Mouse (Mus musculus): ENCODE results near the gene Mmp15. TPM values are rescaled to one million over a fixed set of nuclear protein-coding genes. Genes with fewer than 3 reads are reported as not detected.

The Mmp15 gene
- polyA plus RNA-seq (2014; fragmentation: Nextera tagmentation; extraction: Ambion mirVana), result 10.3 and 12.5 TPM in 2 replicates

DNA sequence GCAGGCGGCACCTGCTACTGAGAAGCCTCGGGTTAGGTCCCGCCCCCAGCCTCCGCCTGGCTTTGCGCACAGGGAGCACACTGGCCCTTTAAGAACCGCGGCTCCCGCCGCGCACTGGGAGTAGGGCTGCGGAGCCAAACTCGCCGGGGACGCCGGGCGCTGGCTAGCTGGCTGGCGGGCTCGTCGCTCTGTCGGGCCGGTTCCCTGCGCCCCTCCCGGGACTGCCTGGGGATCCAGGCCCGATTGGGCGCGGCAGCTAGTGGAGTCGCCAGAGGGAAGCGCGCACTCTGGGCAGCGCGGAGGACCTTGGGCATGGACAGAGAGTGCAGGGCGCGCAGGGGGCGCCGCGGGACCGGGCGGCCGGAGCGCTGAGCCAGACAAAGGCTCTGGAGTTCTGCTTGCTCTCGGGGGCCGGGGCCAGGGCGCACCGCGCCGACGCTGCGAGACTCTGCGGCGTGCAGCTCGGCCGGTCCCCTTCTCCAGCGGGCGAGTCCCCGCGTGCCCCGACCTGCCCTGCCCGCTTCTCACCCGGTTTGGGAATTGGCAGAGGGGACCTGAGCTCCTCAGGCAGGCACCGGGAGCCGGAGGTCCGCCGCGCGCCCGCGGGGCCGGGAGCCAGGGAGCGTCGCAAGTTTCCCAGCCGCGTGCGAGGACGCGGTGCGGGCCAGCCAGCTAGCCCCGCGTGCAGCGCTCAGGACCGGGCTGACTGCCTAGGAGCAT lies at the start of gene Mmp15:
Gene Mmp15, plus strand, starts transcription at position 118 of the 720 bp plus-strand sequence.
- Histone ChIP-seq H3K9me3 (replicated peaks; ENCODE audit: control insufficient read depth, low read length) (no peaks in the 10 kb centered on the region), H3K27me3 (replicated peaks; ENCODE audit: control insufficient read depth, insufficient read depth, low read length) (no peaks in the 10 kb centered on the region), H3K4me2 (ENCODE audit: low read length) (peak within 1 kb of the TSS; percentile 93), H3K9ac (ENCODE audit: low read length) (peak within 1 kb of the TSS; percentile 89), H3K4me1 (ENCODE audit: control insufficient read depth, insufficient read depth, low read length) (peaks cover 26% of the 10 kb centered on the region), H3K27ac (ENCODE audit: low read depth, low read length) (peak within 1 kb of the TSS; percentile 84), H3K36me3 (ENCODE audit: control insufficient read depth, insufficient read depth, low read length) (no peaks in the 10 kb centered on the region), H3K4me3 (ENCODE audit: low read depth, low read length) (peak within 1 kb of the TSS; percentile 84)
- peak; percentile 73 for ATAC-seq
- DNase-seq (ENCODE audit: low spot score), result peak; percentile 84
- under 1% methylated on average over 61 of the region's 80 CpGs for WGBS

DNA sequence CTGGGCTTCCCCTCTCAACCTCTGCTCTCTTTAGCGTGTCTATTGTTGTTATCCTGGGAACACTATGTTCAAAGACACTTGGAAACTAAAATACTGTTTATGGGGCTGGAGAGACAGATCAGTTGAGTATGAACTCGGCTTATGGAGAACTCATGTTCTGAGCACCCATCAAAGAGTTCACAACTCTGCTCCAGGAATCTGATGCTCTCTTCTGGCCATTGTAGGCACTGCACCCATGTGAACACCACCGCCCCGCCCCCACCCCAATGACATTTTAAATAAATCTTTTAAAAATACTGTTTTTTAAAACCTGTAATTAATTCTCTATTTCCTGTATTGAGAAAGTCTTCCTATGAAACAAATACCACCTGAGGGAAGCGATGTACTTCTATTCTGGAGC lies 49.7 kb upstream of the Mmp15 start:
- no peaks in the 10 kb centered on the region for H3K4me1 ChIP-seq (ENCODE audit: control insufficient read depth, insufficient read depth, low read length)
- no peaks in the 10 kb centered on the region for H3K27me3 ChIP-seq (replicated peaks; ENCODE audit: control insufficient read depth, insufficient read depth, low read length)
- no peak overlapping the region for H3K27ac ChIP-seq (ENCODE audit: low read depth, low read length)
- ATAC-seq, result no peak
- no peak overlapping the region for H3K4me2 ChIP-seq (ENCODE audit: low read length)
- 27% methylated on average over 5 of the region's 5 CpGs for WGBS
- H3K9ac ChIP-seq (ENCODE audit: low read length), result no peak overlapping the region
- H3K9me3 ChIP-seq (replicated peaks; ENCODE audit: control insufficient read depth, low read length), result no peaks in the 10 kb centered on the region
- DNase-seq (ENCODE audit: low spot score), result peak; percentile 63
- no peak overlapping the region for H3K4me3 ChIP-seq (ENCODE audit: low read depth, low read length)
- no peaks in the 10 kb centered on the region for H3K36me3 ChIP-seq (ENCODE audit: control insufficient read depth, insufficient read depth, low read length)

DNA sequence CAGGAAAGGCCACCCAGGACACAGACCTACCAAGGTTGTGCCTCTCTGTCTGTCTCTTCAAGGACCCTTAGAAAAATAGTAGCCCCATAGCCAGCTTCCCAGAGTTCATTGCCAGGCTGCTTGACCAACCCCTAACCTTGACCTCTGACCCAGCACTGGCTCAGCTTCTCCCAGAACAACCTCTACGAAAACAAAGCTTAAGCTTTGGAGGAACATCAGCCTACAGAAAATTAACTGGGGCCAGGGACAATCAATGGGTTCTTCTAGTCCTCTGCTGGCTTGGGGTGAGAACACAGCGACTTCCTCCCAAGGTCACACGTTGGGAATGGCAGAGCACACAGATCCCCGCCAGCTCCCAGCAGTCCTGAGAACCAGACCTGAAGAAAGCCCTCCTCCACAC lies 46.5 kb upstream of the Mmp15 start:
- Histone ChIP-seq H3K4me2 (ENCODE audit: low read length) (no peak overlapping the region), H3K36me3 (ENCODE audit: control insufficient read depth, insufficient read depth, low read length) (no peaks in the 10 kb centered on the region), H3K27ac (ENCODE audit: low read depth, low read length) (no peak overlapping the region), H3K4me3 (ENCODE audit: low read depth, low read length) (no peak overlapping the region), H3K4me1 (ENCODE audit: control insufficient read depth, insufficient read depth, low read length) (peaks cover 1% of the 10 kb centered on the region; the same call in 1 of the 2 replicates), H3K9ac (ENCODE audit: low read length) (no peak overlapping the region), H3K27me3 (replicated peaks; ENCODE audit: control insufficient read depth, insufficient read depth, low read length) (no peaks in the 10 kb centered on the region), H3K9me3 (replicated peaks; ENCODE audit: control insufficient read depth, low read length) (no peaks in the 10 kb centered on the region)
- DNase-seq (ENCODE audit: low spot score), result no peak
- 81% methylated on average over 4 of the region's 4 CpGs for WGBS
- ATAC-seq, result no peak

DNA sequence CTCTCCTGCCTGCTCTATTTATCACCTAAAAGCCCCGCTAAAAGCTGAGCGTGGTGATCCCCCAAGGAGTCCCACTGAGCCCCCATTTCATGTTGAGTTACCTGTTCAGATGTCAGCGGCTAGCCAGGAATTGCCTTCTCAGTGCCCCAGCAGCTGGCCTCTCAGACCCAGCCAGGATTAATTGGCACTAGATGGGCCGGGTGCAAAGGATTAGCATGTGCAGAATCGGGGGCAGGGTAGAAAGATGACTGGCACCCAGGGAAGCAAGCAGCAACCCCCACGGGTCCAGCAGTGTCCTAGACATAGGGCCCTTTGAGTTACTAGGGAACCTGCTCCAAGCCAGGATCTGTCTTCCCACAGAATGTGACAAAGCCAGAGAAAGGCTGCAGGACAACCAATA lies 45.6 kb upstream of the Mmp15 start, which contains the start of gene Cngb1:
Gene Cngb1, minus strand, starts transcription at position 155 of the 400 bp plus-strand sequence.
- 51% methylated on average over 6 of the region's 6 CpGs for WGBS

DNA sequence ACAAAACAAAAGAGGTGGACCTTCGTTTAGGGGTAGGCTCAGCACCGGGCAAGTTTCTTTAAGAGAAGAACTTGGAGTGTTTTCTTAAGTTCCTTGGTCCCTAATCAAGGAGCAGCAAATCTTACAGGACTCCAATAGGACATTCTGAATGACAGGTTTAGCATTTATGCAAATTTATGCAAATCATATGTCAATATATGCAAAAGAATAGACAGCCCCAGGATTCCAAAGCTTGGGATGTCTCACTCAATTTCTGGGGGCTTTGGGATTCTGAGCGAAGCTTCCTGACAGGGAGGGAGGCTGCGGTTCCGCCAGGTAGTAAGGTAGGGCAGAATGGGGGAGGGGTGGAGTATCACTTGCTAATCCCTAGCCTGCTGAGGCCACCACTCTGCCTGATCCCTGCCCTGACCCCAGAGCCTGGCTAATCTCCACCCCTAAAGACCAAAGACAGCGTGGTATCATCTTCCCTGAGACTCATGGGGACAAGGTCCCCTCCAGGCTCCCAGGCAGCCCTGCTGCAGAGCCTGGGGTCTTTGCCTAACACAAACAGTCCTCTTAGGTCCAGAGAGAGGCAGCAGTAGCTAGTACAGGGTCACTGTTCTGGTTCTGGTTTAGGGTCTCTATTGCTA lies 41.6 kb upstream of the Mmp15 start, which contains the start of gene Tepp:
Gene Tepp, plus strand, starts transcription at position 225 of the 629 bp plus-strand sequence.
- DNase-seq (ENCODE audit: low spot score), result peak; percentile 58
- Histone ChIP-seq H3K27me3 (replicated peaks; ENCODE audit: control insufficient read depth, insufficient read depth, low read length) (no peaks in the 10 kb centered on the region), H3K36me3 (ENCODE audit: control insufficient read depth, insufficient read depth, low read length) (no peaks in the 10 kb centered on the region), H3K9ac (ENCODE audit: low read length) (no peak within 1 kb of the TSS), H3K4me3 (ENCODE audit: low read depth, low read length) (no peak within 1 kb of the TSS), H3K4me2 (ENCODE audit: low read length) (0 out of 2 replicates have a peak within 1 kb of the TSS, but pooled peaks have one; percentile 7), H3K27ac (ENCODE audit: low read depth, low read length) (peak within 1 kb of the TSS; percentile 33; the same call in 1 of the 2 replicates), H3K9me3 (replicated peaks; ENCODE audit: control insufficient read depth, low read length) (no peaks in the 10 kb centered on the region), H3K4me1 (ENCODE audit: control insufficient read depth, insufficient read depth, low read length) (peaks cover 4% of the 10 kb centered on the region; the same call in 1 of the 2 replicates)
- WGBS, result 17% methylated on average over 6 of the region's 6 CpGs
- ATAC-seq, result peak; percentile 73

More for the DNA sequence above, 45.6 kb upstream of the Mmp15 start, which contains the start of gene Cngb1:
- no peak within 1 kb of the TSS for H3K27ac ChIP-seq (ENCODE audit: low read depth, low read length)
- DNase-seq (ENCODE audit: low spot score), result no peak
- H3K9me3 ChIP-seq (replicated peaks; ENCODE audit: control insufficient read depth, low read length), result no peaks in the 10 kb centered on the region
- no peaks in the 10 kb centered on the region for H3K27me3 ChIP-seq (replicated peaks; ENCODE audit: control insufficient read depth, insufficient read depth, low read length)
- ATAC-seq, result no peak
- H3K36me3 ChIP-seq (ENCODE audit: control insufficient read depth, insufficient read depth, low read length), result no peaks in the 10 kb centered on the region
- H3K4me2 ChIP-seq (ENCODE audit: low read length), result no peak within 1 kb of the TSS
- no peak within 1 kb of the TSS for H3K4me3 ChIP-seq (ENCODE audit: low read depth, low read length)
- no peak within 1 kb of the TSS for H3K9ac ChIP-seq (ENCODE audit: low read length)
- peaks cover 4% of the 10 kb centered on the region; the same call in 1 of the 2 replicates for H3K4me1 ChIP-seq (ENCODE audit: control insufficient read depth, insufficient read depth, low read length)

DNA sequence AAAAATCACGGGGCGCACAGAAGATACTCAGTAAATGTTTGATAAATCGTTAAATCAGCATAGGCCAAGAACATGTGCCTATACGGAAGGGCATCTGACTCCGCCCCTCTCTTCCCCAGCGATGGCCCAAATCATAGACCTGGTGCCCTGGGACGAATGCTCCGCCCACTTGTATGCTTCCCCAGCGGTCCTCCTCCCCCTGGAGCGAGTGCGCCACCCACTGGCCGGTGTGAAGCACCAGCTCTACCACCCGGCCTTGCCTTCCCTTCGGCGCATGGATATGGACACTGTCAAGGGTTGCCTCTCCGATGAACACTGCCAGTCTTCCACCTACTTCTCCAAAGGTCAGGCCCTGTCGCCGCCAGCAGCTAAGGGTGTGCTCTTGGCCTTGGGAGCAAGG lies 39.2 kb upstream of the Mmp15 start:
- Histone ChIP-seq H3K27me3 (replicated peaks; ENCODE audit: control insufficient read depth, insufficient read depth, low read length) (no peaks in the 10 kb centered on the region), H3K4me3 (ENCODE audit: low read depth, low read length) (no peak overlapping the region), H3K27ac (ENCODE audit: low read depth, low read length) (no peak overlapping the region), H3K9ac (ENCODE audit: low read length) (no peak overlapping the region), H3K4me2 (ENCODE audit: low read length) (no peak overlapping the region), H3K9me3 (replicated peaks; ENCODE audit: control insufficient read depth, low read length) (no peaks in the 10 kb centered on the region), H3K4me1 (ENCODE audit: control insufficient read depth, insufficient read depth, low read length) (peaks cover 4% of the 10 kb centered on the region; the same call in 1 of the 2 replicates), H3K36me3 (ENCODE audit: control insufficient read depth, insufficient read depth, low read length) (no peaks in the 10 kb centered on the region)
- DNase-seq (ENCODE audit: low spot score) (no peak), ATAC-seq (no peak)
- 66% methylated on average over 18 of the region's 18 CpGs for WGBS

DNA sequence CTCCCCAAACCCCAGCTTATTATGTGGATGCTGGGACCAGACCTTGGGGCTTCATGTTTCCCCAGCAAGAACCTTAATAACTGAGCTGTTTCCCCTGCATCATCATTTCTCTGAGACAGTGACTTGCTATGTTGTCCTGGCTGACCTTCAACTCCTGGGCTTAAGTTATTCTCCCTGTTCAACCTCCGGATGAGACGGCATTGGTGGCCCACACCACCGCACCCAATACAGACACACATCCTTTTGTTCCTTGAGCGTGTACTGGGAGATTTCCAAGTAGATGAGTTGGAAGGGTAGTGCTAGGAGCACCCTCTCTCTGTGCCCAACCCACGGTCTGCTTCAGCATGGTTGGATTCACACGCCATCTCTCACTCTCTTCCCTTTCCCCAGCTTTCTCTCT lies 38.2 kb upstream of the Mmp15 start:
- H3K36me3 ChIP-seq (ENCODE audit: control insufficient read depth, insufficient read depth, low read length), result no peaks in the 10 kb centered on the region
- 85% methylated on average over 6 of the region's 6 CpGs for WGBS
- ATAC-seq (no peak), DNase-seq (ENCODE audit: low spot score) (no peak)
- no peak overlapping the region for H3K4me3 ChIP-seq (ENCODE audit: low read depth, low read length)
- no peaks in the 10 kb centered on the region for H3K27me3 ChIP-seq (replicated peaks; ENCODE audit: control insufficient read depth, insufficient read depth, low read length)
- peaks cover 4% of the 10 kb centered on the region; the same call in 1 of the 2 replicates for H3K4me1 ChIP-seq (ENCODE audit: control insufficient read depth, insufficient read depth, low read length)
- H3K27ac ChIP-seq (ENCODE audit: low read depth, low read length), result no peak overlapping the region
- no peaks in the 10 kb centered on the region for H3K9me3 ChIP-seq (replicated peaks; ENCODE audit: control insufficient read depth, low read length)
- H3K4me2 ChIP-seq (ENCODE audit: low read length), result no peak overlapping the region
- H3K9ac ChIP-seq (ENCODE audit: low read length), result no peak overlapping the region

DNA sequence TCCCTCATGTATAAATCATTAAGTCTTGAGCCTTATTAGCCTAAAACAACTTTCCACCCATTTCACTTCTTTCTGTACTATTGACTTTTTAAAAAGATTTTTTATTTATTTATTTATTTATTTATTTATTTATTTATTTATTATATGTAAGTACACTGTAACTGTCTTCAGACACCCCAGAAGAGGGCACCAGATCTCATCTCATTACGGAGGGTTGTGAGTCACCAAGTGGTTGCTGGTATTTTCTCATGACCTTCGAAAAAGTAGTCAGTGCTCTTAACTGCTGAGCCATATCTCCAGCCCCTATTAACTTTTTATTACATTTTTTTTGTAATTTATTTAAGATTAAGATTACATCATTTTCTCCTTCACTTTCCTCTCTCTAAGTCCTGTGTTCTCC lies 37.4 kb upstream of the Mmp15 start:
- Histone ChIP-seq H3K36me3 (ENCODE audit: control insufficient read depth, insufficient read depth, low read length) (no peaks in the 10 kb centered on the region), H3K4me1 (ENCODE audit: control insufficient read depth, insufficient read depth, low read length) (peaks cover 4% of the 10 kb centered on the region; the same call in 1 of the 2 replicates), H3K27me3 (replicated peaks; ENCODE audit: control insufficient read depth, insufficient read depth, low read length) (no peaks in the 10 kb centered on the region), H3K9ac (ENCODE audit: low read length) (no peak overlapping the region), H3K27ac (ENCODE audit: low read depth, low read length) (no peak overlapping the region), H3K4me2 (ENCODE audit: low read length) (no peak overlapping the region), H3K4me3 (ENCODE audit: low read depth, low read length) (no peak overlapping the region), H3K9me3 (replicated peaks; ENCODE audit: control insufficient read depth, low read length) (no peaks in the 10 kb centered on the region)
- DNase-seq (ENCODE audit: low spot score), result no peak
- 84% methylated on average over 2 of the region's 2 CpGs for WGBS
- ATAC-seq, result no peak

DNA sequence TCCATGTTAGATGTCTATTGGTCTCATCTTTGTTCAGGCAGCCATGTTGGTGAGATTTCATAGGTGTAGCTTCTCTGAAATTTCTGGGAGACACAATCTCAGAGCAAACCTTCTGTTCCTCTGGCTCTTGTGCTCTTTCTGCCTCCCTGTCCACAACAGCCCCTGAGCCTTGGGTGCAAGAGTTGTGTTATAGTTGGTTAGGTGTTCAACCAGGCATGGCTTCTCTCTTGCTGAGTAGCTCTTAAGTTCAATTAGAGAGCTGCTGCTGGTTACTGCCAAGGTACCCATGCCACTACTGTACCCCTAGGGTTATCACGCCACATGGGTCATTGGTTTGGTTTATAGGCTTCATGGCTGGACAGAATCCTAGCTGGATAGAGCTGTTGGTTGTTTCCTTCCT lies 36.7 kb upstream of the Mmp15 start:
- Histone ChIP-seq H3K4me2 (ENCODE audit: low read length) (no peak overlapping the region), H3K9ac (ENCODE audit: low read length) (no peak overlapping the region), H3K27ac (ENCODE audit: low read depth, low read length) (no peak overlapping the region), H3K4me1 (ENCODE audit: control insufficient read depth, insufficient read depth, low read length) (peaks cover 4% of the 10 kb centered on the region; the same call in 1 of the 2 replicates), H3K4me3 (ENCODE audit: low read depth, low read length) (no peak overlapping the region), H3K36me3 (ENCODE audit: control insufficient read depth, insufficient read depth, low read length) (no peaks in the 10 kb centered on the region), H3K27me3 (replicated peaks; ENCODE audit: control insufficient read depth, insufficient read depth, low read length) (no peaks in the 10 kb centered on the region), H3K9me3 (replicated peaks; ENCODE audit: control insufficient read depth, low read length) (no peaks in the 10 kb centered on the region)
- 83% methylated on average over 1 of the region's 1 CpGs for WGBS
- ATAC-seq (no peak), DNase-seq (ENCODE audit: low spot score) (no peak)
